Mouse (Mus musculus) left cerebral cortex, adult 9 months (tissue): ENCODE measurements around the gene Ccer1.
"Not testable (repeated sequence)": the region's sequence is repeated elsewhere in the genome, so short reads cannot be mapped to it uniquely, and the experiment has no call there.

Experiments used
- DNase-seq, 2 experiments: peaks; one replicate each; pipeline ENCODE4 v3.0.0; 2022; ENCODE audit warnings: low spot score in 2 of 2

Gene Ccer1

GRCm38 (mm10) chr10:97692913-97693312 is at the start of gene Ccer1:
Ccer1 (plus strand) TSS chr10:97693059.
- DNase-seq = no peak

GRCm38 (mm10) chr10:97643768-97644167 is 49.1 kb upstream of the Ccer1 start, which contains the start of gene Epyc:
Epyc (plus strand) TSS chr10:97644068.
- no peak for DNase-seq

DNA sequence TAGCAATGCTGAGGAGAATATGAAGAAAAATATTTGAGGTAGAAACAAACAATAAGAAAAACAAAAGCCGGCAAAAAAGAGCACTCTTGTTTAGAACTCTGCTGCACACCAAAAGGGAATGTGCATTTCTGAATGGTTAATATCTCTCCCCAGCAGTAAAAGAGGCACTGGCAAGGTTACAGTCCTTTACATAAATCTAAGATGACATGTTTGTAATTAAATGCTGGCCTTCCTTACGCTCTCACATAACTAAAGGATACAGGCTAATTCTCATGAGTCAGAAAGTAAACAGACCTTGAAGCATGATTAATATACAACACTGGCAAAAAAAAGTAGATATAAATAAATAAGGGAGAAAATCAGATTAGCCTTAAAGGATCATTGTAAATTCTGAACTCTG is 42.5 kb upstream of the Ccer1 start:
- no peak for DNase-seq

DNA sequence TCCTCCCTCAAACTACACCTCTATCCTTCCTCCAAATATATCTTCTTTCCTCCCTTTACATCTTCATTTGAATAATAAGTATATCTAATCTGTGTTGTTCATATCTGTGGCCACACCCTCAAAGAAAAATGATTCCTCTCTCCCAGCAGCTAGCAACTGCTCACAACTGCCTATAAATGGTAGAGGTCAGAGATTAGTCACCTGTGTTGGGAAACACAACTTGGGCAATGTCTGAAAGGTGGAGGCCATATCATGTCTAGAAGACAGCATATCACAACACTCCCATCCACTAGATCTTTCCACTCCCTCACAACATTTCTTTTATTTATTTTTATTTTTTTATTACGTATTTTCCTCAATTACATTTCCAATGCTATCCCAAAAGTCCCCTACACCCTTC is 33.4 kb upstream of the Ccer1 start:
- no peak for DNase-seq

DNA sequence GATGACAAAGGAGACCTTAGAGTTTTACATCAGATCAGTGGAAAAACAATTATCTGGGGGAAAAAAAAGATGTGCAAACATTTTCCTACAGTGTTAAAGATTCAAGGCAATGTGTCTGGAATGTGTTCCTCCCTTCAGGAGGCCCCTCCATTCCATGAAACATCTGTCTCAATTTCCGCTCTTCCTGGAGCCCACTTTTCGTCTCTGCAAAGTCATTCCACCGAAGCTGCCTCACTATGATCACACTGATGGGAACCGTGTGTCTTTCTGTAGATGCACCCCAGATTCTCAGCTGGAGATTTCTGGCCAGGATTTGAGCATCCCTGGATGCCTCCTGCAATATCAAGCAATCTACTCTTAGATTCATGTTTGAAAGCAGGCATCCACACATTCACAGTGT is 24.2 kb upstream of the Ccer1 start:
- DNase-seq = no peak

DNA sequence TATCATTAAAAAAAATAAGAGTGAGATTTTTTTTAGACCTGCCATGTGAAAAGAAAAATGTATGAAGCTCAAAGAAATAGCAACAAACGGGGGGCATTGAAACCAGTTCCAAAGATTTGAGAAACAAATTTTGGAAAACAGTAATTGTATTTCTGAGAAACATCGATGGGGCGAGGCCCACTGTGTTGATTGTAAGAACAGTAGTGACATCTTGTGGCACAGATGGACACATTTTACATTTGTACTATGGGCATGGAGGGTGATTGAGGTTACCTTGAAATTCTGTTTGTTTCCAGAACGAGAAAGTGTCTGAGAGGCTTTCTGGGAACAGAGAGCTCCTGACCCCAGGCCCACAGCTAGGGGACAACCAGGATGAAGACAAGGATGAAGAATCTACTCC is 22.7 kb upstream of the Ccer1 start:
- peak in 1 of 2 experiments; percentile 5 for DNase-seq

GRCm38 (mm10) chr10:97673239-97673638 is 19.6 kb upstream of the Ccer1 start:
- DNase-seq = no peak

DNA sequence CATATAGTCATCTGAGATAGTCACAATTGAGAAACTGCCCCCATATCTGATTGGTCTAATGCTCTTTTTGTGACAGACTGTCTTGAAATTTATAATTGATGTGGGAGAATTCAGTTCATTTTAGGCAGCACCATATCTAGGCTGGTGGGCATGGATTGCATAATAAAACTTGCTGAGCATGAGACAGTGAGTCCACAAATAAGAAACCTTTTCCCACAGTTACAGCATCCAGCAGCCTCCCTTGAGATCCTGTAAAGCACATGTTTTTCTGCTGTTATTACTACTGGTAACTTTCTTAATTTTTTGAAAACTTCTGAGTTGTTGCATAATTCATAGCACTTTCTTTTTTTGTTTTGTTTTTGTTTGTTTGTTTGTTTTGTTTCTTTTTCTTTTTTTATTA is 9.9 kb upstream of the Ccer1 start:
- DNase-seq = no peak

DNA sequence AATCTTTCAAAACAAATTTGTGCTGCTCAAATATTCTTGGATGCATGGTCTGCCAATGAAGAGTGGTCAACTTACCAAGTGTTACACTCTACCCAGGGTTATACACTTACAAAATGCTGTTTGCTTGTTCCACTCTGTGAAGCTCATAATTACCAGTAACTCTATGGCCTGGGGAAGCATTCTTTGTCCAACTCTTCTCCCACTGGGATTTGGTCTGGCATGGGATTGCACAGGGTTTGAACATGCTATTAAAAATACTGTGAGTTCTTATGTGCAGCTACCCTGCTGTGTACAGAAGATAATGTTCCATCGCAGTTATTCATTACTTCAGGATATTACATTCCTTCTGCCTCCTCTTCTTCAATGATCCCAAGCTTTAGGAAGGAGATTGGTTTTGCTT is 5.7 kb upstream of the Ccer1 start:
- no peak for DNase-seq

DNA sequence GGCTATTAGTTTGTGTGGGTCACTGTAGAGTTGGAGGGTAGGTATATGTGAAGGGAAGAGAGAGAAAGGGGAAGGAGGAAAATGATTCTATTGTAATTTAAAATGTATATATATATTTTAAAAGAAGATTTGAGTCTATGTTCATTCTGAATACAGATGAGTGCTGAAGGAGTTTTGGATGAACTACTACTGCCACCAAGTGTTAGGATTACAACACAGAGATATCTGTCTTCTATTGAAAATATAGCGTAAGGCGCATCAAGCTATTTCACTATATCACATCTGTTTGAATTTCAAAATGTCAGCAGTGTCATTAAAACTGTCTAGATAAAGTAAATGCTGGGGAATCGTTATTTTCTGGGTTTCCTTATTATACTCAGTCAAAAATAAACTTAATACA is 3.4 kb upstream of the Ccer1 start:
- DNase-seq = no peak

GRCm38 (mm10) chr10:97693398-97694135 is 708 bp downstream of the Ccer1 start:
- DNase-seq = no peak

GRCm38 (mm10) chr10:97702321-97702720 is 9.5 kb downstream of the Ccer1 start:
- DNase-seq = no peak

DNA sequence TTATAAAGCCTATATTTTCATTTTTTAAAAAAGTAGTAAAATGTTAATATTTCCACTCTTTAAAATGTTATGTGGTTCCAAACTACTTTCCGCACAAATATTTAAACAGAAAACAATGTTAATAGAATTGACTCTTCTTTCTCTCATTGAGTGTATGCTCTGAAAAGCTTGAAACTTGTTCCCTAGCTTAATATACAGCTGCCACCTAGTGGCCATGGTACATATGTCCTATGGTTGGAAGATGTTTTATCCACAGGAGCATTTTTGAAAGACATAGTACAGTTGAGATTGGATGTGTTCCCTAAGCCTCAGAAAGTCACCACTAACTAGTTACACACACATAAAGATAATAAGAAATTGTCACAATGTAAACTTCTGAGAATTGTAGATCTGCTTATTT is 11.7 kb downstream of the Ccer1 start:
- peak in 1 of 2 experiments; percentile 24 for DNase-seq

- peak in 1 of 2 experiments; percentile 32 for DNase-seq
Measured at GRCm38 (mm10) chr10:97712687-97713086, 19.8 kb downstream of the Ccer1 start.

- no peak for DNase-seq
Measured at GRCm38 (mm10) chr10:97714584-97714983, 21.7 kb downstream of the Ccer1 start.

DNA sequence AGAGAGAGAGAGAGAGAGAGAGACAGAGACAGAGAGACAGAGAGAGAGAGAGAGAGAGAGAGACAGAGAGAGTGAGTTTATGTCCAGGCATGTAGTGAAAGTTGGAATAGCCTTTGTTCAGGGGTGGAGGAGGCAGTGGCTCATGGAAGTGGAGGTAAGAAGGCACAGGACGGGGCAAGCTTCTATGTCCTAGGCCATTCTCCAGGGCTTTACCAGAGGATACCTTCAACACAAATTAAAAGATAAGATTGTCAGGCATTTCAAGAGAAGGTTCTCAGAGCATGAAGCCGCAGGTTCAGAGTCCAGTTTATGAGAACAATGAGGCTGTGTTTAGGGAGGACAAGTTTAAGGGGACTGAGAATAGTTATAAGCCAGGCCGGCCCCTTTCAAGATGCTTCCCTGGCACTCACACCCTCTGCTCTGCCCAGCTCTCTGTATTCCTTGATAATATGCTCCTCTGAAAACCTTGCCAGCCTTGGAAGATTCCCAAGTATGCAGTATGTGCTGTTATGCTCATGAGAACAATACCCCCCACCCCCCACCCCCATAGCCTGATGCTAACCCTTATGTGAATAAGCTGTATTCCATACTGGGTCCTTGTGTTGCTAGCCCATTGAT is 22.5 kb downstream of the Ccer1 start:
- no peak for DNase-seq

- DNase-seq = no peak
Measured at GRCm38 (mm10) chr10:97717233-97717632, 24.4 kb downstream of the Ccer1 start.

DNA sequence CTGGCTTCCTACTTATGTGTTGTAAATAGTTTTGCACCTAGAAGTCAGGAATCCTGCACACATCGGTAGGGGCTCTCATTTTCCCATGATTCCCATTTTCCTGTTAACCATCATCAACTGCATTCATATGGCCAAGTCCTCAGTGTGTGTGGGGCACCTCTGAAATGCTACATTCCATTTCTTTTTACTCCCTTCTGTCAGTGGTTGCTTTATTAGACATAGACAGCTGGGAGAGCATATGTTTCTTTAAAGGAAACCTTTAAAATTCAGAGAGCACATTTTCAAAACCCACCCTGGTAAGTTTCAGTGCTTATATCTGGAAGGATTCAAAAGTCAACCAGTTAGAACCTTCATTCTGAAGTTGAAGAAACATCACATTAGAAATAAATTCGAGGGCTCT is 25.2 kb downstream of the Ccer1 start:
- DNase-seq = no peak

DNA sequence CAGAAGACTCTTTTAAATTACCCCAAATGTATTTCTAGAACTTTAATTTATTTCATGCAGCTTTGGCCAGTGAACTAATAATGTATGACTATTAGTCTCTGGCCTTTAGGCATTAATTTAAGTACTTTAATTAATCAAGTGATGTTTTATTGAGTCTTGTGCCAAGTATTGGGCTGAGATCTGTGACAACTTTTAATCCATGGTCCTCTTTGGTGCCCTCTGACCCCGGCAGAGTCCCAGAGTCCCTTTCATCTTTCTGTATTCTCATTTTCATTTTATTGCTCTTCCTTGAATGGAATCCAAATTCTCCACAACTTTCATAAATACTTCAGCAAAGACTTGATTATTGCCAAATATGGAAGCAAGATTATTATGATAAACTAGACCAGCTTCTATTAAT is 27.8 kb downstream of the Ccer1 start:
- DNase-seq = no peak

DNA sequence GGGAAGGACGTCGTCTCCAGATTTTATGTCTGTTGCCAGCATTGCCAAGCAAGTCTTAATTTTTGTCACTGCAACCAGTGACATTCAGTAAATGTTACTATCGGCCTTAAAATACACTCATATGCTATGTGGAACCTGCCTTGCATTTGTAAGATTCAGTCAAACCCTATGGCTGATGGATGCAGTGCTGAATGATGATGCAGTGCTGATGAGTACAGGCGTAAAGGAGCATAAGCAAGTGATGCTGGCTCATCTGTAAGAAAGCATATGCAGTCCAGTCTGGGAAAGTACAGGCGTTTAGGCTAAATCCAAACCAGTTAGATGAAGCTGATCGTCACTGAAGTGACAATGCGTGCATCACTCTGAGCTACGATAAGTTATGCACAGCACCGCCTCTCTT is 29.9 kb downstream of the Ccer1 start:
- DNase-seq = no peak

GRCm38 (mm10) chr10:97725929-97726328 is 33.1 kb downstream of the Ccer1 start:
- DNase-seq = no peak

DNA sequence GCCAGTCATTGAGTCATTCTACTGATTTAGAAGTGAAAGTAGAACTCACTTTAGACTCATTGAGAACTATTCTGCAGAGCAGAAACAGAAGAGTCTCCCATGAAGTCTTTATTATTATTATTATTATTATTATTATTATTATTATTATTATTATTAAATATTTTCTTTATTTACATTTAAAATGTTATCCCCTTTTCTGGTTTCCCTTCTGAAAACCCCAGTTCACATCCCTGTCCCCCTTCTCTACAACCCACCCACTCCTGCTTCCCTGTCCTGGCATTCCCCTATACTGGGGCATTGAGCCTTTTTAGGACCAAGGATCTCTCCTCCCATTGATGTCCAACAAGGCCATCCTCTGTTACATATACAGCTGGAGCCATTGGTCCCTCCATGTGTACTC is 33.8 kb downstream of the Ccer1 start, which contains the start of gene C030005K15Rik:
TSS of gene C030005K15Rik (minus strand) at position 101 of the 400 bp plus-strand sequence.
- not testable (repeated sequence) for DNase-seq
